Mouse (Mus musculus): Measurements from ENCODE around the gene Gm21616.
"Not testable (repeated sequence)": the region's sequence is repeated elsewhere in the genome, so short reads cannot be mapped to it uniquely, and the experiment has no call there.

Gm21616 gene

GRCm38 (mm10) chrX:125435242-125435641 lies at the start of gene Gm21616:
TSS of gene Gm21616 (plus strand) at chrX:125435542.
- not testable (repeated sequence) for DNase-seq (ENCODE audit: low spot score)

All from ovary, postnatal 10 days (tissue).